Mouse (Mus musculus): Measurements from ENCODE around the gene Rnf40. TPM values are rescaled to one million over a fixed set of nuclear protein-coding genes. Genes with fewer than 3 reads are reported as not detected.
A peak's percentile ranks its signal among the peaks of the same experiment; 100 is the strongest.
"Not testable (repeated sequence)": the region's sequence is repeated elsewhere in the genome, so short reads cannot be mapped to it uniquely, and the experiment has no call there.

Gene Rnf40
- polyA plus RNA-seq, 1 experiment: 66.7 TPM

- TF ChIP-seq CTCF (IDR thresholded peaks at IDR 0.05; ENCODE audit: control insufficient read depth, insufficient read depth, low read length) (no peak), POLR2A (IDR thresholded peaks at IDR 0.05; ENCODE audit: borderline replicate concordance, control insufficient read depth, low read depth, low read length) (no peak)
- WGBS: 90% methylated on average over 2 of the region's 2 CpGs
- Histone ChIP-seq H3K4me3 (replicated peaks; ENCODE audit: control insufficient read depth, low read depth, low read length) (no peak overlapping the region), H3K27ac (ENCODE audit: control insufficient read depth, insufficient read depth, low read depth, low read length, poor library complexity) (no peak overlapping the region), H3K4me1 (ENCODE audit: control insufficient read depth, insufficient read depth, low read length) (no peaks in the 10 kb centered on the region)
These were observed 29.4 kb downstream of the Rnf40 start for GRCm38 (mm10) chr7:127617962-127618361.

- H3K4me1 ChIP-seq (ENCODE audit: control insufficient read depth, insufficient read depth, low read length); H3K4me3 ChIP-seq (replicated peaks; ENCODE audit: control insufficient read depth, low read depth, low read length); H3K27ac ChIP-seq (ENCODE audit: control insufficient read depth, insufficient read depth, low read depth, low read length, poor library complexity): not testable (repeated sequence)
- 92% methylated on average over 7 of the region's 8 CpGs for WGBS
These were observed 29.8 kb downstream of the Rnf40 start for GRCm38 (mm10) chr7:127618402-127618801.

DNA sequence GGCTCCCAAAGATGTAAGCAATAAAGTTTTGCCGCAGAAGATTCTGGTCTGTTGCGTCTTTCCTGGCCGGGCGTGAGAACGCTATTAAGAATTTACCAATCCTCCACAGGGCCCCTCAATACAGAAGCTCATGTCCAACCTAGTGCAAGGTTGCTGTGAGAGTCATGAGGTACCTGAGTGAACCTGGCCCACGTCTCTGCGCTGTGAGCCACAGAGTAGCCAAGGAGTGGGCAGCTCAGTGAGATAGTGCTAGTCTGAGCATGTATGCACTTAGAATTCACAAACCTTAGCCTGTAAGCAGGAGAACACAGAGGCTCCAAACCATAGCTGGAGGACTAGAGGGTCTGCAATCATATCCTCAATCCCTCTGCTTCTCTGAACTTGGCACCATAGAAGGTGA is 37.5 kb downstream of the Rnf40 start:
- Histone ChIP-seq H3K4me3 (replicated peaks; ENCODE audit: control insufficient read depth, low read depth, low read length) (no peak overlapping the region), H3K27ac (ENCODE audit: control insufficient read depth, insufficient read depth, low read depth, low read length, poor library complexity) (peak overlapping the region; percentile 58), H3K4me1 (ENCODE audit: control insufficient read depth, insufficient read depth, low read length) (peaks cover 2% of the 10 kb centered on the region; the same call in 1 of the 2 replicates)
- WGBS: 92% methylated on average over 7 of the region's 7 CpGs
- no peak for TF ChIP-seq CTCF (IDR thresholded peaks at IDR 0.05; ENCODE audit: control insufficient read depth, insufficient read depth, low read length)
- no peak for TF ChIP-seq POLR2A (IDR thresholded peaks at IDR 0.05; ENCODE audit: borderline replicate concordance, control insufficient read depth, low read depth, low read length)

GRCm38 (mm10) chr7:127626471-127626870 is 37.9 kb downstream of the Rnf40 start:
- TF ChIP-seq CTCF (IDR thresholded peaks at IDR 0.05; ENCODE audit: control insufficient read depth, insufficient read depth, low read length): no peak
- TF ChIP-seq POLR2A (IDR thresholded peaks at IDR 0.05; ENCODE audit: borderline replicate concordance, control insufficient read depth, low read depth, low read length): no peak
- Histone ChIP-seq H3K27ac (ENCODE audit: control insufficient read depth, insufficient read depth, low read depth, low read length, poor library complexity) (peak overlapping the region; percentile 58), H3K4me3 (replicated peaks; ENCODE audit: control insufficient read depth, low read depth, low read length) (no peak overlapping the region), H3K4me1 (ENCODE audit: control insufficient read depth, insufficient read depth, low read length) (peaks cover 2% of the 10 kb centered on the region; the same call in 1 of the 2 replicates)
- WGBS: 65% methylated on average over 4 of the region's 4 CpGs

GRCm38 (mm10) chr7:127628646-127629045 is 40.1 kb downstream of the Rnf40 start:
- TF ChIP-seq POLR2A (IDR thresholded peaks at IDR 0.05; ENCODE audit: borderline replicate concordance, control insufficient read depth, low read depth, low read length) (no peak), CTCF (IDR thresholded peaks at IDR 0.05; ENCODE audit: control insufficient read depth, insufficient read depth, low read length) (no peak)
- WGBS: 74% methylated on average over 5 of the region's 5 CpGs
- Histone ChIP-seq H3K27ac (ENCODE audit: control insufficient read depth, insufficient read depth, low read depth, low read length, poor library complexity) (no peak overlapping the region), H3K4me1 (ENCODE audit: control insufficient read depth, insufficient read depth, low read length) (peaks cover 2% of the 10 kb centered on the region; the same call in 1 of the 2 replicates), H3K4me3 (replicated peaks; ENCODE audit: control insufficient read depth, low read depth, low read length) (no peak overlapping the region)

DNA sequence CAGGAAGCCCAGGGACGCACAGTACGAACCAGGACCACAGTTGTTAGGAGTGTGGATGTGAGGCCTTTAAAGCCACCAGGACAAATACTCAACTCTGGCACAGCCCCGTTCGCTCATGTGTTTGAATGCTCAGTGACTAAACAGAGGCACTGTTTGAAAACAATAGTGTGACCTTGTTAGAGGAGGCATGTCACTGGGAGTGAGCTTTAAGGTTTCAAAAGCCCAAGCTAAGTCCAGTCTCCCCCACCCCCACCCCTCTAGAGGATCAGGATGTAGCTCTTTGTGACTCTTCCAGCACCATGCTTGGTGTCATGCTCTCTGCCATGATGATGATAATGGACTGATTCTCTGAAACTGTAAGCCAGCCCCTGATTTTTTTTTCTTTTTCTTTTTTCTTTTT is 42.8 kb downstream of the Rnf40 start:
- TF ChIP-seq POLR2A (IDR thresholded peaks at IDR 0.05; ENCODE audit: borderline replicate concordance, control insufficient read depth, low read depth, low read length): no peak
- no peak for TF ChIP-seq CTCF (IDR thresholded peaks at IDR 0.05; ENCODE audit: control insufficient read depth, insufficient read depth, low read length)

DNA sequence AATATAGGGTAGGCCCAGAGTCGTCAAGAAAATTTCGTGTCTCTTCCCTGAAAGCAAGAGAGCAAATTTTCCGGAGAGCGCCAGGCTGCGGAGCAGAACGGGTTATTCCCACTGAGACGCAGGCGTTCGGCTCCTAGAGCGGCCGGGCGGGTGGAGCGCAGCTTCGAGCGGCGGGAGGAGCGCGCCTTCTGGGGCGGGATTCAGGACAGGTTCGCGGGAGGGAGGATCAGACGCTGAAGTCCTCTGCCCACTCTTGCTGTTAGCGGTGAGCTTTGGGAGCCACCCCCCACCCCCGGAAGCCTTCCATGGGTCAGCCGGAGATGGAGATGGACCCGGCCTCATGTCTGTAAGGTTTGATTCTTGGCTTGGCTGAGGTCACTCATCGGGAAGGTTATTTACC is 48.4 kb downstream of the Rnf40 start:
- H3K27ac ChIP-seq (ENCODE audit: control insufficient read depth, insufficient read depth, low read depth, low read length, poor library complexity): no peak overlapping the region
- 2% methylated on average over 27 of the region's 27 CpGs for whole genome bisulfite sequencing
- no peak for TF ChIP-seq CTCF (IDR thresholded peaks at IDR 0.05; ENCODE audit: control insufficient read depth, insufficient read depth, low read length)
- no peak for TF ChIP-seq POLR2A (IDR thresholded peaks at IDR 0.05; ENCODE audit: borderline replicate concordance, control insufficient read depth, low read depth, low read length)
- H3K4me3 ChIP-seq (replicated peaks; ENCODE audit: control insufficient read depth, low read depth, low read length): no peak overlapping the region
- no peaks in the 10 kb centered on the region for H3K4me1 ChIP-seq (ENCODE audit: control insufficient read depth, insufficient read depth, low read length)

More for the DNA sequence above, 42.8 kb downstream of the Rnf40 start:
- no peak overlapping the region for H3K4me3 ChIP-seq (replicated peaks; ENCODE audit: control insufficient read depth, low read depth, low read length)
- no peak overlapping the region for H3K27ac ChIP-seq (ENCODE audit: control insufficient read depth, insufficient read depth, low read depth, low read length, poor library complexity)
- H3K4me1 ChIP-seq (ENCODE audit: control insufficient read depth, insufficient read depth, low read length): no peaks in the 10 kb centered on the region
- WGBS: 95% methylated on average over 4 of the region's 4 CpGs

- Histone ChIP-seq H3K27ac (ENCODE audit: control insufficient read depth, insufficient read depth, low read depth, low read length, poor library complexity) (no peak overlapping the region), H3K4me1 (ENCODE audit: control insufficient read depth, insufficient read depth, low read length) (no peaks in the 10 kb centered on the region), H3K4me3 (replicated peaks; ENCODE audit: control insufficient read depth, low read depth, low read length) (no peak overlapping the region)
- TF ChIP-seq POLR2A (IDR thresholded peaks at IDR 0.05; ENCODE audit: borderline replicate concordance, control insufficient read depth, low read depth, low read length) (no peak), CTCF (IDR thresholded peaks at IDR 0.05; ENCODE audit: control insufficient read depth, insufficient read depth, low read length) (no peak)
- 47% methylated on average over 4 of the region's 4 CpGs for WGBS
These were observed 52.7 kb downstream of the Rnf40 start for GRCm38 (mm10) chr7:127641260-127641659.

DNA sequence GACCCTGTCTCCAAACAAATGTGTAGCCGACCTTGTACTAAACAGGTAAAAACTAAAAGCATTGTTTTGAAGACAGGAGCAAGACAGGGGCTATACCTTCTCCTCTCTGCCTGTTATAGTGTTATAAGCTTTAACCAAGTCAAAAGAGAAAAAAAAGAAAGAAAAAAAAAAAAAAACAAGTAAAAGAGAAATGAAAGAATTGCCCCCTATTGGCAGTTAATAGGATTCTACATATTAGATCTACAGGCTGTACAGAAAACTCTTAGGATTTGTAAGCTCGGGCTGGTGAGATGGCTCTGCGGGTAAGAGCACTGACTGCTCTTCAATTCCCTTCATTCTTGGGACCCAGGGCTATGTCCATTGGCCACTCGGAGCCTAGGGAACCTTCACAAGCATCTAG is 53.7 kb downstream of the Rnf40 start:
- H3K27ac ChIP-seq (ENCODE audit: control insufficient read depth, insufficient read depth, low read depth, low read length, poor library complexity): no peak overlapping the region
- 77% methylated on average over 4 of the region's 4 CpGs for whole genome bisulfite sequencing
- no peak for TF ChIP-seq POLR2A (IDR thresholded peaks at IDR 0.05; ENCODE audit: borderline replicate concordance, control insufficient read depth, low read depth, low read length)
- no peak for TF ChIP-seq CTCF (IDR thresholded peaks at IDR 0.05; ENCODE audit: control insufficient read depth, insufficient read depth, low read length)
- no peaks in the 10 kb centered on the region for H3K4me1 ChIP-seq (ENCODE audit: control insufficient read depth, insufficient read depth, low read length)
- no peak overlapping the region for H3K4me3 ChIP-seq (replicated peaks; ENCODE audit: control insufficient read depth, low read depth, low read length)
